Mouse (Mus musculus): ENCODE measurements around the gene Tulp1.
"Not testable (repeated sequence)": the region's sequence is repeated elsewhere in the genome, so short reads cannot be mapped to it uniquely, and the experiment has no call there.

Tulp1 gene

GRCm38 (mm10) chr17:28340578-28340977 lies 24.4 kb downstream of the Tulp1 start:
- no peak for DNase-seq (ENCODE audit: low spot score)

- no peak for DNase-seq (ENCODE audit: low spot score)
Measured at GRCm38 (mm10) chr17:28337547-28337946, 27.5 kb downstream of the Tulp1 start.

- no peak for DNase-seq (ENCODE audit: low spot score)
Measured at GRCm38 (mm10) chr17:28335267-28335666, 29.8 kb downstream of the Tulp1 start.

GRCm38 (mm10) chr17:28332915-28333546 lies 32.0 kb downstream of the Tulp1 start:
- DNase-seq (ENCODE audit: low spot score): no peak

- DNase-seq (ENCODE audit: low spot score): no peak
Measured at GRCm38 (mm10) chr17:28332113-28332914, 32.7 kb downstream of the Tulp1 start.

- DNase-seq (ENCODE audit: low spot score): no peak
Measured at GRCm38 (mm10) chr17:28331241-28332112, 33.5 kb downstream of the Tulp1 start.

- DNase-seq (ENCODE audit: low spot score): not testable (repeated sequence)
Measured at GRCm38 (mm10) chr17:28330590-28330989, 34.4 kb downstream of the Tulp1 start.

- DNase-seq (ENCODE audit: low spot score): no peak
Measured at GRCm38 (mm10) chr17:28330232-28330546, 34.8 kb downstream of the Tulp1 start.

GRCm38 (mm10) chr17:28329503-28330231 lies 35.4 kb downstream of the Tulp1 start:
- no peak for DNase-seq (ENCODE audit: low spot score)

GRCm38 (mm10) chr17:28328946-28329345 lies 36.1 kb downstream of the Tulp1 start:
- DNase-seq (ENCODE audit: low spot score): no peak

- peak; percentile 89 for DNase-seq (ENCODE audit: low spot score)
Measured at GRCm38 (mm10) chr17:28328366-28328928, 36.6 kb downstream of the Tulp1 start, which contains the start of gene Rpl10a. Rpl10a (plus strand) TSS chr17:28328471.

- DNase-seq (ENCODE audit: low spot score): peak; percentile 58
Measured at GRCm38 (mm10) chr17:28327673-28328325, 37.2 kb downstream of the Tulp1 start.

GRCm38 (mm10) chr17:28326951-28327350 lies 38.1 kb downstream of the Tulp1 start:
- DNase-seq (ENCODE audit: low spot score): no peak

GRCm38 (mm10) chr17:28325751-28326150 lies 39.3 kb downstream of the Tulp1 start:
- no peak for DNase-seq (ENCODE audit: low spot score)

GRCm38 (mm10) chr17:28324416-28324815 lies 40.6 kb downstream of the Tulp1 start:
- not testable (repeated sequence) for DNase-seq (ENCODE audit: low spot score)

GRCm38 (mm10) chr17:28323786-28324185 lies 41.2 kb downstream of the Tulp1 start:
- DNase-seq (ENCODE audit: low spot score): no peak

- no peak for DNase-seq (ENCODE audit: low spot score)
Measured at GRCm38 (mm10) chr17:28321700-28322099, 43.3 kb downstream of the Tulp1 start.

GRCm38 (mm10) chr17:28317725-28318124 lies 47.3 kb downstream of the Tulp1 start:
- no peak for DNase-seq (ENCODE audit: low spot score)

- no peak for DNase-seq (ENCODE audit: low spot score)
Measured at GRCm38 (mm10) chr17:28317091-28317490, 47.9 kb downstream of the Tulp1 start.

- DNase-seq (ENCODE audit: low spot score): no peak
Measured at GRCm38 (mm10) chr17:28316476-28316875, 48.5 kb downstream of the Tulp1 start.

GRCm38 (mm10) chr17:28315611-28316160 lies 49.3 kb downstream of the Tulp1 start:
- DNase-seq (ENCODE audit: low spot score): no peak
